Mouse (Mus musculus) neutrophil, adult 59 days (primary cell): ENCODE results near the gene Cask. TPM values are rescaled to one million over a fixed set of nuclear protein-coding genes. Genes with fewer than 3 reads are reported as not detected.

Experiments used
- total RNA-seq, 2 experiments: library from RNA; stranded (reverse); gene quantifications; 1 replicate in 1 of 2; 2 replicates in 1 of 2; pipeline ENCODE4 v1.2.4; 2023

Gene Cask
- total RNA-seq: 10 to 100 TPM; 70.6 to 87.2 TPM

DNA sequence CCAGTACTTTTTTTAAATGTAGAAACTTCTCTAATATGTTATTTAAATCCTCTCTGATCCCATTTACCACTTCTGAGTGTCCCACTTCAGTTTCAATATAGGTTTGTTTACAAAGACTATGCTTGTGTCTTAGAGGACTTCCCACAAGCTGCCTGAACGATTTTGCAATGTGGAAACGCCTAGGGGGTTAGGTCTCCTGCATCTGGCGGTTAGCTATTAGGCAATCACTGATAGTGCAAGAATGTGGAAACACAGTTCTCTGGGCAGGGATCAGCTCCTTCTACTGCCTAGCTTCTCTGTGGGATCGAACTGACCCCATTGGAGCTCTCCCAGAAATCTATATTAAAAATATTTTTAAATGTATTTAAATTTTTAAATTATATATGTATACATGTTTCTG, at the start of gene Cask:
Cask (minus strand) TSS at position 83 of the 400 bp plus-strand sequence.

DNA sequence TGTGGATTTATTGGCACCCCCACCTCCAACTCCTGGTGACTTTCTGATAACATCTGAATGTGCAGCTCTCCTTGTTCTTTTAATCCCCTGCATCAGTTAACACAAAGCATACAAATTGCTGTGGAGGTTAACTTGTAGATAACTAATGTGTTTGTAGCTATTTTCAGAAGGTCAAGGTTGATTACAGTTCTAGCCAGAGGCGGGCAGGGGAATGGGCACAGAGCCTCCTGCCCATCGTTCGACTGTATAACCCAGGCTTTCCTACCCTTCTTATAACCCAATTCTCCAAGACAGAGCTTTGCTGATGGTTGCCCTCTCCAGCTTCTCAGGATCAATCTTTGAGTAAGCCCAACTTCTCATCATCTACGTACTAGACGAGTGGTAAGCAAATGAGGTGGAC, 190.1 kb downstream of the Cask start, which contains the start of gene Gpr82:
Gpr82 (plus strand) TSS at position 301 of the 400 bp plus-strand sequence.

DNA sequence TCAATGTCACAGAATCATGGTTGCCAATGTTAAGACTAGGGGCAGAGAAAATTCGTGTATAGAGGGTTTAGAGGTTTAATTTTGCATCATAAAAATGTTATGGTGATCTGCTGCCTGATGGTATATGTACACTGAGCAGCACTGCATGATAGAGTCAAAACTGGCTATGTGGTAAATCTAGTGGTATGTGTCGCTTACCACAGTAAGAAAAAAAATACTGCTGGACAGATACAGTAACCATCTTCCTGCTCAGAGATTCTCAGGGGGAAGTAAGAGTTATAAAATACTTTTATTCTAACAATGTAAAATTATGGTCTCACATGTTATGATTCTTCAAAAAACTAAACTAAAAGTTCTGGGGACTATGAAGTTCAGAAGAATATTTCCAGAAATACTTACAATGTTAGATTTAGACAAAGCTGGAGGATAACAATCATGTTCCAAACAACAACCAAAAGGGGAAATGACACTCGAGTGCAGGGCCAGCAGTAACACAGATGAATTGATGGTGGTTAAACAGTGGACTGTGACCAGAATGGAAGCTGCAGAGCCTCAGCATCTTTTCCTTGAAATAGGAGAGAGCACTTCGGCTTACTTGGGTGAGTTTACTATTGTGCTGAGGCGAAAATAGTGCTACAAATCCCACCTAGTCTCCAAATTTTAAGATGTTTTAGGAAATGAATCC, 219.4 kb downstream of the Cask start, which contains the start of gene Gpr34:
Gpr34 (plus strand) TSS at position 491 of the 685 bp plus-strand sequence.

Other genes starting within 250 kb of the Cask start
- 1 to 10 TPM; 1.1 to 1.2 TPM for gene Gpr34, start 219.3 kb downstream of the Cask start, total RNA-seq
- gene Gpr82, start 190.0 kb downstream of the Cask start, total RNA-seq: not detected